Mouse (Mus musculus) stomach, embryonic 15.5 days (tissue): Measurements from ENCODE around the gene Gm21954. TPM values are rescaled to one million over a fixed set of nuclear protein-coding genes. Genes with fewer than 3 reads are reported as not detected.

Experiments used
- ATAC-seq: fragments of 200-750 bp; cut with Nextera tagmentation; 2 replicates; pipeline ENCODE4 v1.8.0; 2017; ENCODE audit warnings: low read depth, moderate number of reproducible peaks, moderate TSS enrichment; ENCODE audit not compliant: insufficient read depth, low FRiP score
- H3K27ac ChIP-seq: fragments of 300-500 bp; sonication (generic); 2 replicates; pipeline ENCODE4 v1.5.1; 2015; ENCODE audit warnings: mild to moderate bottlenecking, inconsistent platforms
- H3K27me3 ChIP-seq: fragments of 300-500 bp; sonication (generic); replicated peaks from 2 replicates; pipeline ENCODE4 v1.6.1; 2015; ENCODE audit warnings: inconsistent platforms
- H3K36me3 ChIP-seq: fragments of 300-500 bp; sonication (generic); 2 replicates; pipeline ENCODE4 v1.6.1; 2015; ENCODE audit warnings: inconsistent platforms
- H3K4me1 ChIP-seq: fragments of 300-500 bp; sonication (generic); 2 replicates; pipeline ENCODE4 v1.6.1; 2015; ENCODE audit warnings: inconsistent platforms
- H3K4me2 ChIP-seq: fragments of 300-500 bp; sonication (generic); 2 replicates; pipeline ENCODE4 v1.6.1; 2015; ENCODE audit warnings: mild to moderate bottlenecking, inconsistent platforms
- H3K4me3 ChIP-seq: fragments of 300-500 bp; sonication (generic); replicated peaks from 2 replicates; pipeline ENCODE4 v1.5.1; 2015; ENCODE audit warnings: inconsistent platforms
- H3K9ac ChIP-seq: fragments of 300-500 bp; sonication (generic); 2 replicates; pipeline ENCODE4 v1.6.1; 2015; ENCODE audit warnings: inconsistent platforms
- H3K9me3 ChIP-seq: fragments of 300-500 bp; sonication (generic); 2 replicates; pipeline ENCODE4 v1.6.1; 2016; ENCODE audit warnings: inconsistent platforms
- WGBS: fragments of 180-500 bp; shearing (Covaris S2); methylation state at CpG from one replicate; pipeline ENCODE4 v1.1.7; 2015; 5-methylcytosine and 5-hydroxymethylcytosine counted together
- polyA plus RNA-seq: library from polyadenylated mRNA; unstranded; fragments of >200 nt; fragmentation: Nextera tagmentation; extraction: Ambion mirVana; gene quantifications from 2 replicates; pipeline ENCODE4 v1.2.1, GENCODE M21; 2015

Gene Gm21954
- polyA plus RNA-seq, 1 experiment from 2014 or later: not detected

DNA sequence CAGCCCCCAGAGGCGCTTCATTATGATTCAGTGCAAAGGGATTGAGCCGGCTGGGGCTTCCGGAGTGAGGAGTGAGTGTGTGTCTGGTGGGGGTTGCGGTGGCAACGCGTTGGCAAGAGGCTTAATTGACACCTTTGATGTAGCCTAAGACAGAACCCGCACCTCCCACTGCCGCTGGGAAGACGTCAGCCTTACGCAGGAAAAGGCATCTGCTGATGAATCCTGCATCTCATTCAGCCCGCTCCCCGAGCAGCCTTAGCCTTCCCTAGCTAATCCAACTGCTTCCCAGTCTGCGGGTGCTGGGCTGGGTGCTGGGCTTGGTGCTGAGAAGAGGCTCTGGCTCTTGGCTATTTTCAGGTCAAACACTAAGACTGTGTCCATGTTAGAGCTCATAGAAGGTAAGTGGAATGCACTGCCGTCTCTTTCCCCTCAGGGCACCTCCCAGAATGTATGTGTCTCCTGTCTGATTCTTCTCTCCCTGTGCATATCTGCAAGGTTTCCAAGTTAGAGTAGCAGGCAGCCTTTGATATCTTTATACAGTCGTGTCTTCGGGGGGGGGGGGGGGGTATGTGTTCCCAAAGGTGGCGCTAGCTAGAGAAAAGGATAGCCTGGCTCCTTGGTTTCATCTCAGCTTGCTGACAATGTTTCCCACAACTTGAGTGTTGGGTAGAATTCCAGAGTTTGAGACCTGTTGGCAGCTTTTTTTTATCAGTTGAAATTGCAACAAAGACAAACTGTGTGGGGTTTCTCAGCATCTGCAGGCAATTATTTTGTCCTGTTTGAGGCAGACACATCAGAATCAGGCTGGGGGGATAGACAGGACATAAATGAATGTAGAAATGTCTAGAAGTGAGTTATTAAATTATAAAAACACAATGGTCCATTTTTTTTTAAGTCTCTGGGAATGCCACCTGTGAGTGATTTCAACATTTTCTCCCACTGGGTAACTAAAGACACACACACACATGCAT is 10.0 kb downstream of the Gm21954 start:
- no peak overlapping the region for H3K9ac ChIP-seq

GRCm38 (mm10) chr3:55461092-55461491 is 10.9 kb downstream of the Gm21954 start:
- no peaks in the 10 kb centered on the region for H3K36me3 ChIP-seq
- H3K4me1 ChIP-seq: 0 out of 2 replicates have a peak, but pooled peaks cover 4% of the 10 kb centered on the region
- no peak overlapping the region for H3K4me2 ChIP-seq
- no peak overlapping the region for H3K27ac ChIP-seq
- H3K27me3 ChIP-seq: no peaks in the 10 kb centered on the region
- ATAC-seq: no peak
- H3K4me3 ChIP-seq: no peak overlapping the region
- no peaks in the 10 kb centered on the region for H3K9me3 ChIP-seq
- 70% methylated on average over 3 of the region's 3 CpGs for WGBS
- H3K9ac ChIP-seq: no peak overlapping the region

More for the DNA sequence above, 10.0 kb downstream of the Gm21954 start:
- H3K27me3 ChIP-seq: no peaks in the 10 kb centered on the region
- peak overlapping the region; percentile 28 for H3K4me3 ChIP-seq
- H3K9me3 ChIP-seq: no peaks in the 10 kb centered on the region
- ATAC-seq: no peak
- H3K36me3 ChIP-seq: no peaks in the 10 kb centered on the region
- 2% methylated on average over 17 of the region's 17 CpGs for WGBS
- H3K4me2 ChIP-seq: peak overlapping the region; percentile 56
- H3K4me1 ChIP-seq: 0 out of 2 replicates have a peak, but pooled peaks cover 4% of the 10 kb centered on the region
- no peak overlapping the region for H3K27ac ChIP-seq

DNA sequence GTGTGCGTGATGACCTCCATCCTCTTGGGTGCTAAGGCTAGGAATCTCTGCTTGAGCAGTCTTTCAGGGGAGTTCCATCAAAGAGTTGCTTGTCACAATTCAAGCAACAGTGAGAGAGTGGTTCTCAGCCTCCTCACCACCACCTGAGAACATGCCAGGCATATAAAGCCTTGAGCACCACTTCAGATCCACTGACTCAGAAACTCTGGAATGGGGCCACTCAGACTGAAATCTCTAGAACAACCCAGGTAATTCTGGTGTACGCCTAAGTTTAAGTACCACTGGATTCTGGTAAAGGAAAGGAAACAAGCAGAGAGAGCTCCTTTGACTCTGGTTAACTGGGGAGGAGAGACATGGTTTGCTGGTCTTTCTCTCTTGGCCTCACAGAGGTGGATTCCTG is 19.5 kb downstream of the Gm21954 start:
- WGBS: 96% methylated on average over 2 of the region's 2 CpGs
- H3K4me3 ChIP-seq: no peak overlapping the region
- H3K4me2 ChIP-seq: no peak overlapping the region
- ATAC-seq: no peak
- no peaks in the 10 kb centered on the region for H3K36me3 ChIP-seq
- no peaks in the 10 kb centered on the region for H3K9me3 ChIP-seq
- H3K27ac ChIP-seq: no peak overlapping the region
- H3K4me1 ChIP-seq: no peaks in the 10 kb centered on the region
- no peaks in the 10 kb centered on the region for H3K27me3 ChIP-seq
- no peak overlapping the region for H3K9ac ChIP-seq

- Histone ChIP-seq H3K4me1 (no peaks in the 10 kb centered on the region), H3K27me3 (no peaks in the 10 kb centered on the region), H3K9me3 (no peaks in the 10 kb centered on the region), H3K27ac (no peak overlapping the region), H3K9ac (no peak overlapping the region), H3K36me3 (no peaks in the 10 kb centered on the region), H3K4me2 (no peak overlapping the region), H3K4me3 (no peak overlapping the region)
- no peak for ATAC-seq
- 72% methylated on average over 3 of the region's 3 CpGs for WGBS
Measured at GRCm38 (mm10) chr3:55451877-55452276, 20.1 kb downstream of the Gm21954 start.

GRCm38 (mm10) chr3:55451035-55451434 is 21.0 kb downstream of the Gm21954 start:
- no peaks in the 10 kb centered on the region for H3K27me3 ChIP-seq
- H3K9ac ChIP-seq: no peak overlapping the region
- no peak overlapping the region for H3K27ac ChIP-seq
- H3K9me3 ChIP-seq: no peaks in the 10 kb centered on the region
- no peak overlapping the region for H3K4me3 ChIP-seq
- H3K36me3 ChIP-seq: no peaks in the 10 kb centered on the region
- whole genome bisulfite sequencing: 93% methylated on average over 14 of the region's 14 CpGs
- H3K4me2 ChIP-seq: no peak overlapping the region
- H3K4me1 ChIP-seq: no peaks in the 10 kb centered on the region
- ATAC-seq: no peak

GRCm38 (mm10) chr3:55449148-55449547 is 22.9 kb downstream of the Gm21954 start:
- no peaks in the 10 kb centered on the region for H3K27me3 ChIP-seq
- no peaks in the 10 kb centered on the region for H3K9me3 ChIP-seq
- no peak overlapping the region for H3K9ac ChIP-seq
- H3K4me1 ChIP-seq: no peaks in the 10 kb centered on the region
- no peak overlapping the region for H3K4me3 ChIP-seq
- no peak overlapping the region for H3K27ac ChIP-seq
- ATAC-seq: no peak
- no peak overlapping the region for H3K4me2 ChIP-seq
- no peaks in the 10 kb centered on the region for H3K36me3 ChIP-seq
- 84% methylated on average over 2 of the region's 2 CpGs for WGBS

- H3K9me3 ChIP-seq: no peaks in the 10 kb centered on the region
- no peak overlapping the region for H3K4me3 ChIP-seq
- ATAC-seq: no peak
- H3K27me3 ChIP-seq: no peaks in the 10 kb centered on the region
- no peaks in the 10 kb centered on the region for H3K36me3 ChIP-seq
- WGBS: 82% methylated on average over 5 of the region's 5 CpGs
- no peaks in the 10 kb centered on the region for H3K4me1 ChIP-seq
- no peak overlapping the region for H3K9ac ChIP-seq
- H3K27ac ChIP-seq: no peak overlapping the region
- no peak overlapping the region for H3K4me2 ChIP-seq
Measured at GRCm38 (mm10) chr3:55447486-55448460, 24.2 kb downstream of the Gm21954 start.

DNA sequence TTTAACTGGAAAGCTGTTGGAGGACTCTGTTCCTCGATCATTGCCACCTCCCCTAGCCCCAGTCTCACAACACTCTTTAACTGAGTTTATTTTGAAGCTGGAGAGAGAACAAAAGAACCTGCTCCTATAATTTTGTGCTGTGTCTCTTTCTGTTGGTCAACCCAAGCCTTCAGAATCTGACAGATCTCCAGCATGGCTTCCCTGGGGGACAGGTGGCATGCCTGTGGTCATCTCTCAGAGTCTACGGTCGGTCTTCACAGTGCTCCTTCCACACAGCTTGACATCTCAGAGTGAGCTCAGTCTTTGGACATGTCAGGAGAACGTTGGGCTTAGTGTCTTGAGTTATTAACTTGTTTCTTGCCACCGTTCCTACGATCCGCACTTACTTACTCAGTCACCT is 25.3 kb downstream of the Gm21954 start:
- ATAC-seq: no peak
- no peaks in the 10 kb centered on the region for H3K4me1 ChIP-seq
- H3K36me3 ChIP-seq: no peaks in the 10 kb centered on the region
- H3K9me3 ChIP-seq: no peaks in the 10 kb centered on the region
- no peak overlapping the region for H3K27ac ChIP-seq
- no peaks in the 10 kb centered on the region for H3K27me3 ChIP-seq
- H3K9ac ChIP-seq: no peak overlapping the region
- no peak overlapping the region for H3K4me2 ChIP-seq
- H3K4me3 ChIP-seq: no peak overlapping the region
- WGBS: 82% methylated on average over 7 of the region's 7 CpGs

GRCm38 (mm10) chr3:55443725-55444124 is 28.3 kb downstream of the Gm21954 start:
- Histone ChIP-seq H3K4me3 (no peak overlapping the region), H3K4me1 (no peaks in the 10 kb centered on the region), H3K9me3 (no peaks in the 10 kb centered on the region), H3K9ac (no peak overlapping the region), H3K4me2 (no peak overlapping the region), H3K27me3 (no peaks in the 10 kb centered on the region), H3K36me3 (no peaks in the 10 kb centered on the region), H3K27ac (no peak overlapping the region)
- ATAC-seq: no peak
- 80% methylated on average over 2 of the region's 2 CpGs for WGBS

DNA sequence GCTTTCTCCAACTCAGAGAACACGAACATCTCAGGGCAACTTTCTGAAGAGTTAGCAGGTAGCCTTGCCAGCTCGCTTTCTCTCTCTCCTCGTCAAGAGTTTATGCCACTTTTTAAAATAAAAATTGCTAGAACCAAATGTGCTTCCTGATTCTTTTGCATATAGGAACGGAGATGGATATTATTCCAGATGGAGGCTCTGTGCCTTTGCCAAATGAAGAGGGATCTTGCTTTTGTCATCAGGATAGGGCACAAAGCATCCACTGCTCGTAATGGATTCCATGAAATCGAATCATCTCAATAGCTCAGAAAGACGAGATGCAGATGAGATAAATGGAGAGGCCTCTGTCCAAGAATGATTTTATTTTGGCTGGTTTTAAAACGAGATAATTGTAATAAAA is 28.7 kb downstream of the Gm21954 start:
- Histone ChIP-seq H3K4me3 (no peak overlapping the region), H3K36me3 (no peaks in the 10 kb centered on the region), H3K9ac (no peak overlapping the region), H3K4me2 (no peak overlapping the region), H3K27me3 (no peaks in the 10 kb centered on the region), H3K4me1 (no peaks in the 10 kb centered on the region), H3K9me3 (no peaks in the 10 kb centered on the region), H3K27ac (no peak overlapping the region)
- WGBS: 76% methylated on average over 8 of the region's 8 CpGs
- no peak for ATAC-seq

DNA sequence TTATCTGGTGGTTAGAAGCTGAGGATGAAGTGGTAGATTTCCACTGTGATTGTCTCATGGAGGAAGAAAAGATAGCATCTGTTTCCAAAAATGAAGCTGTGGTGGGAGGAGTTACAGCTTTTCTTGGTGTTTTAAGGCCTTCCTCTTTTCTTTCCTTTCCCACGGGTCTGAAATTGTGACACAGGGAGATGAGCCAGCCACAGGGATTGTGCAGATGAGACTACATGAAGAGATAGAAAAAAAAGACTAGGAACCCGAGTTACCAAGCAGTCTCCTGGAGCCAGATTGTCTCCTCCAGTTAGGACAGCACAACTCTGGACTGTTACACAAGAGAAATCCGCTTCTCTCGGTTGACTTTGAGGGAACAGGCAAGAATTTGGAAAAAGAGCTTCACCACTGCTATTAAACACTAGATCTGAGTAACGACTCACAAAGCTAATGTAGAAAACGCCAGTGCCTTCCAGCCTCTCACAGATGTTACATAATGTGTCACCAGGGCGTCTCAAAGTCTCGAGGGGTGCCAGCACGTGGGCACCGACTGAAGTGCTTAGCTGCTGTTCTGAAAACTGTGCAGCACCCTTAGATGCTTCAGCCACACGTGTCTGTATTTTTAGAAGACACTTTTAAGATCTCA is 29.9 kb downstream of the Gm21954 start:
- no peak for ATAC-seq
- Histone ChIP-seq H3K27ac (no peak overlapping the region), H3K27me3 (no peaks in the 10 kb centered on the region), H3K36me3 (no peaks in the 10 kb centered on the region), H3K4me3 (no peak overlapping the region), H3K9me3 (no peaks in the 10 kb centered on the region), H3K9ac (no peak overlapping the region), H3K4me2 (no peak overlapping the region), H3K4me1 (no peaks in the 10 kb centered on the region)
- WGBS: 73% methylated on average over 11 of the region's 11 CpGs
